Mouse (Mus musculus) cerebellum, adult 11 months (tissue): Measurements from ENCODE around the gene Msi1.
"Not testable (repeated sequence)": the region's sequence is repeated elsewhere in the genome, so short reads cannot be mapped to it uniquely, and the experiment has no call there.

Experiments used
- DNase-seq: peaks from one replicate; pipeline ENCODE4 v3.0.0; 2022

Gene Msi1

GRCm38 (mm10) chr5:115491076-115491475 lies 61.7 kb downstream of the Msi1 start:
- no peak for DNase-seq

- no peak for DNase-seq
These were observed 62.4 kb downstream of the Msi1 start for GRCm38 (mm10) chr5:115491771-115492322.

- DNase-seq: no peak
These were observed 63.4 kb downstream of the Msi1 start for GRCm38 (mm10) chr5:115492711-115493335.

GRCm38 (mm10) chr5:115493441-115493840 lies 64.0 kb downstream of the Msi1 start:
- no peak for DNase-seq

- DNase-seq: not testable (repeated sequence)
These were observed 66.2 kb downstream of the Msi1 start for GRCm38 (mm10) chr5:115495618-115496017.

- DNase-seq: no peak
These were observed 67.6 kb downstream of the Msi1 start for GRCm38 (mm10) chr5:115497033-115497432.

- DNase-seq: no peak
These were observed 69.2 kb downstream of the Msi1 start for GRCm38 (mm10) chr5:115498307-115499240.

GRCm38 (mm10) chr5:115500383-115500935 lies 71.1 kb downstream of the Msi1 start:
- no peak for DNase-seq

- no peak for DNase-seq
These were observed 73.6 kb downstream of the Msi1 start for GRCm38 (mm10) chr5:115503035-115503434.
